Mouse (Mus musculus) forebrain, embryonic 16.5 days (tissue): Measurements from ENCODE around the gene Ppp1r9a. TPM values are rescaled to one million over a fixed set of nuclear protein-coding genes. Genes with fewer than 3 reads are reported as not detected.
"Not testable (repeated sequence)": the region's sequence is repeated elsewhere in the genome, so short reads cannot be mapped to it uniquely, and the experiment has no call there.

Source experiments
- ATAC-seq: fragments of 200-750 bp; cut with Nextera tagmentation; 2 replicates; pipeline ENCODE4 v1.8.0; 2017; ENCODE audit warnings: mild to moderate bottlenecking, moderate library complexity
- H3K27ac ChIP-seq: fragments of 300-500 bp; sonication (generic); 2 replicates; pipeline ENCODE4 v1.5.1; 2014; ENCODE audit warnings: low read length, control low read depth
- H3K27me3 ChIP-seq: fragments of 300-500 bp; sonication (generic); replicated peaks from 2 replicates; pipeline ENCODE4 v1.6.1; 2014; ENCODE audit warnings: low read length; ENCODE audit not compliant: control insufficient read depth, insufficient read depth
- H3K36me3 ChIP-seq: fragments of 300-500 bp; sonication (generic); 2 replicates; pipeline ENCODE4 v1.6.1; 2014; ENCODE audit not compliant: control insufficient read depth, insufficient read depth
- H3K4me1 ChIP-seq: fragments of 300-500 bp; sonication (generic); replicated peaks from 2 replicates; pipeline ENCODE4 v1.6.1; 2014; ENCODE audit warnings: low read length; ENCODE audit not compliant: control insufficient read depth, insufficient read depth
- H3K4me2 ChIP-seq: fragments of 300-500 bp; sonication (generic); 2 replicates; pipeline ENCODE4 v1.6.1; 2014; ENCODE audit warnings: mild to moderate bottlenecking, low read length, control low read depth
- H3K4me3 ChIP-seq: fragments of 300-500 bp; sonication (generic); replicated peaks from 2 replicates; pipeline ENCODE4 v1.5.1; 2014; ENCODE audit warnings: mild to moderate bottlenecking, low read length, control low read depth
- H3K9ac ChIP-seq: fragments of 300-500 bp; sonication (generic); replicated peaks from 2 replicates; pipeline ENCODE4 v1.6.1; 2014; ENCODE audit warnings: low read depth, low read length, control low read depth
- H3K9me3 ChIP-seq: fragments of 300-500 bp; sonication (generic); 2 replicates; pipeline ENCODE4 v1.6.1; 2016; ENCODE audit warnings: low read length; ENCODE audit not compliant: control insufficient read depth
- WGBS: fragments of 180-500 bp; shearing (Covaris S2); extraction: QIAGEN DNeasy Blood & Tissue Kit; methylation state at CpG from one replicate; pipeline ENCODE4 v1.1.7; 2014; 5-methylcytosine and 5-hydroxymethylcytosine counted together
- polyA plus RNA-seq: library from polyadenylated mRNA; unstranded; fragments of >200 nt; fragmentation: Nextera tagmentation; extraction: Ambion mirVana; gene quantifications from 2 replicates; pipeline ENCODE4 v1.2.1, GENCODE M21; 2015

Ppp1r9a gene
- polyA plus RNA-seq, 1 experiment from 2014 or later = 41.7 TPM

- peak; percentile 56 for ATAC-seq
- 3% methylated on average over 9 of the region's 9 CpGs for WGBS
- H3K4me2 ChIP-seq = peak overlapping the region; percentile 80
- peak overlapping the region; percentile 70 for H3K4me3 ChIP-seq
- H3K36me3 ChIP-seq = 0 out of 2 replicates have a peak, but pooled peaks cover 2% of the 10 kb centered on the region
- no peaks in the 10 kb centered on the region for H3K9me3 ChIP-seq
- H3K27ac ChIP-seq = peak overlapping the region; percentile 89
- H3K4me1 ChIP-seq = peaks cover 34% of the 10 kb centered on the region
- no peaks in the 10 kb centered on the region for H3K27me3 ChIP-seq
- peak overlapping the region; percentile 83 for H3K9ac ChIP-seq
These were observed 1.3 kb downstream of the Ppp1r9a start for GRCm38 (mm10) chr6:4904055-4904450.

- ATAC-seq = no peak
- Histone ChIP-seq H3K27me3 (no peaks in the 10 kb centered on the region), H3K4me1 (peaks cover 25% of the 10 kb centered on the region), H3K27ac (no peak overlapping the region), H3K9ac (no peak overlapping the region), H3K36me3 (0 out of 2 replicates have a peak, but pooled peaks cover 2% of the 10 kb centered on the region), H3K9me3 (no peaks in the 10 kb centered on the region), H3K4me2 (no peak overlapping the region), H3K4me3 (no peak overlapping the region)
- 40% methylated on average over 10 of the region's 10 CpGs for WGBS
These were observed 7.4 kb downstream of the Ppp1r9a start for GRCm38 (mm10) chr6:4910042-4910634.

DNA sequence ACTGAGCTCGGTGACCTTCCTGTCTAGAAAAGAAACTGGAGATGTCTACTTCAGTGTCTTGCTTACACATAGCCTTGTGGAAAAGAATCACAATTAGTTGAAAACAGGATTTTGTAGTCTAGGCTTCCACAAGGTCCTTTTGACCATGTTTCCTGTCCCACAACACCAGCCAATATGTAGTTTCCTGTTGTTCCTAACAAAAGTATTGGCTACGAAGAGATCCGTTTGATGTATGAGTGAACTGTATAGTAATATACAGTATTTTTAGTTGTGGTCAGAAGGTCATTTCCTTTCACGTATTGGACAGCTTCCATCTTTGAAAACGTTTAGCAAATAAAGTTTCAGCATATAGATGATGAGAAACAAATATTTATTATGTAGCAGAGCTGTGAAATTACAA lies 15.8 kb downstream of the Ppp1r9a start:
- Histone ChIP-seq H3K4me1 (no peaks in the 10 kb centered on the region; the same call in 1 of the 2 replicates), H3K27me3 (no peaks in the 10 kb centered on the region), H3K4me3 (no peak overlapping the region), H3K27ac (no peak overlapping the region), H3K4me2 (no peak overlapping the region), H3K9me3 (no peaks in the 10 kb centered on the region; the same call in 1 of the 2 replicates), H3K9ac (no peak overlapping the region), H3K36me3 (peaks cover 7% of the 10 kb centered on the region)
- WGBS = 92% methylated on average over 5 of the region's 5 CpGs
- no peak for ATAC-seq

DNA sequence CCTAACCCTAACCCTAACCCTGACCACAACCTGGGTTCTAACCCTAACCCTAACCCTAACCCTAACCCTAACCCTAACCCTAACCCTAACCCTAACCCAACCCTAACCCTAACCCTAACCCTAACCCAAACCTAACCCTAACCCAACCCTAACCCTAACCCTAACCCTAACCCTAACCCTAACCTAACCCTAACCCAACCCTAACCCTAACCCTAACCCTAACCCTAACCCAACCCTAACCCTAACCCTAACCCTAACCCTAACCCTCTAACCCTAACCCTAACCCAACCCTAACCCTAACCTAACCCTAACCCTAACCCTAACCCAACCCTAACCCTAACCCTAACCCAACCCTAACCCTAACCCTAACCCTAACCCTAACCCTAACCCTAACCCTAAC lies 21.1 kb downstream of the Ppp1r9a start:
- H3K9ac ChIP-seq, H3K27ac ChIP-seq, H3K36me3 ChIP-seq, H3K4me3 ChIP-seq, H3K4me2 ChIP-seq, H3K9me3 ChIP-seq, H3K4me1 ChIP-seq, H3K27me3 ChIP-seq, ATAC-seq: not testable (repeated sequence)

- H3K9ac ChIP-seq = no peak overlapping the region
These were observed 23.4 kb downstream of the Ppp1r9a start for GRCm38 (mm10) chr6:4925966-4926687.

DNA sequence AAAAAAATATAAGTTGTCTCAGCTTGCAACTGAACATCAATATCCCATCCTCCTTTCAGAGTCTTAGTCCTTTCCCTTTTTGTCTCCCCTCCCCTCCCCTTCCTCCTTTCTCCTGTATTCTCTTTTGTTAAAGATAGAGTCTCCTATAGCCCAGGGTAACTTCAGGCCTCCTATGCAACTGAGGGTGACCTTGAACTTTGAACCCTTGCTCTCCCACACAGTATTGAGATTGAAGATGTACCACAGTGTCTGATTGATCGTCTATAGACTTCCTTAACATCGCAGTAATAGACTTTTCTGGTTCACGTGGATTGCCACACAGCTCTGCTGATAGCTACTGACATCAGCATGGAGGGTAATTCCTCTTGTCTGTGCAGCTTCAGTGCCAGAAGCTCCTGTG lies 27.6 kb downstream of the Ppp1r9a start:
- H3K9me3 ChIP-seq = no peaks in the 10 kb centered on the region
- H3K27me3 ChIP-seq = no peaks in the 10 kb centered on the region
- no peak overlapping the region for H3K9ac ChIP-seq
- H3K36me3 ChIP-seq = no peaks in the 10 kb centered on the region
- H3K4me3 ChIP-seq = no peak overlapping the region
- WGBS = 91% methylated on average over 3 of the region's 3 CpGs
- H3K27ac ChIP-seq = no peak overlapping the region
- no peaks in the 10 kb centered on the region for H3K4me1 ChIP-seq
- no peak for ATAC-seq
- no peak overlapping the region for H3K4me2 ChIP-seq

More at GRCm38 (mm10) chr6:4925966-4926687, 23.4 kb downstream of the Ppp1r9a start:
- ATAC-seq = no peak
- H3K4me2 ChIP-seq = no peak overlapping the region
- no peak overlapping the region for H3K27ac ChIP-seq
- 71% methylated on average over 14 of the region's 14 CpGs for WGBS
- H3K4me3 ChIP-seq = no peak overlapping the region
- no peaks in the 10 kb centered on the region for H3K36me3 ChIP-seq
- no peaks in the 10 kb centered on the region for H3K9me3 ChIP-seq
- H3K4me1 ChIP-seq = no peaks in the 10 kb centered on the region
- H3K27me3 ChIP-seq = no peaks in the 10 kb centered on the region

GRCm38 (mm10) chr6:4938901-4939300 lies 36.2 kb downstream of the Ppp1r9a start:
- no peak overlapping the region for H3K27ac ChIP-seq
- no peak overlapping the region for H3K9ac ChIP-seq
- no peaks in the 10 kb centered on the region for H3K27me3 ChIP-seq
- no peak for ATAC-seq
- H3K4me3 ChIP-seq = no peak overlapping the region
- no peaks in the 10 kb centered on the region for H3K9me3 ChIP-seq
- H3K4me1 ChIP-seq = 0 out of 2 replicates have a peak, but pooled peaks cover 8% of the 10 kb centered on the region
- no peak overlapping the region for H3K4me2 ChIP-seq
- no peaks in the 10 kb centered on the region for H3K36me3 ChIP-seq
- 19% methylated on average over 3 of the region's 3 CpGs for WGBS

- Histone ChIP-seq H3K27me3 (no peaks in the 10 kb centered on the region), H3K9me3 (no peaks in the 10 kb centered on the region), H3K36me3 (no peaks in the 10 kb centered on the region), H3K4me1 (0 out of 2 replicates have a peak, but pooled peaks cover 8% of the 10 kb centered on the region), H3K9ac (no peak overlapping the region), H3K27ac (no peak overlapping the region), H3K4me2 (no peak overlapping the region), H3K4me3 (no peak overlapping the region)
- 0 out of 2 replicates have a peak, but pooled peaks have one; percentile 24 for ATAC-seq
- 58% methylated on average over 6 of the region's 6 CpGs for WGBS
These were observed 37.4 kb downstream of the Ppp1r9a start for GRCm38 (mm10) chr6:4940086-4940485.

DNA sequence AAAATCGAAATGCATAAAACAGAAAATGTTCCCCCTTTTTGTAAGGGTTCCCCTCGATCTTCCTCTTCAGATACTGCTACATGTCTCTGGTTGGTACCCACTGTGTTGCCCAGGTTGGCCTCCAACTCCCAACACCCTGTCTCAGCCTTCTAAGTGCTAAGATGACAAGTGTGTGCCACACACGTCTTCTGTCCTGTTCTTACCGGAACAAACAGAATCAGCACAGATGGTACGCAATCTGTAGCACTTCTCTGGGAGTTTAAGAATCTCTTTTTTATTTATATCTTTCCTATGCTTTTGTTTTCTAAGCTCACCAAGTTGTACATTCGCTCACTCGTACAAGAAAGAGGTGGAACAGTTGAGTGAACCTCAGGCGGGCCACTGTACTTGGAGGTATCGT lies 37.9 kb downstream of the Ppp1r9a start:
- Histone ChIP-seq H3K27me3 (no peaks in the 10 kb centered on the region), H3K27ac (no peak overlapping the region), H3K4me2 (no peak overlapping the region), H3K9me3 (no peaks in the 10 kb centered on the region), H3K36me3 (no peaks in the 10 kb centered on the region), H3K4me3 (no peak overlapping the region), H3K9ac (no peak overlapping the region), H3K4me1 (0 out of 2 replicates have a peak, but pooled peaks cover 8% of the 10 kb centered on the region)
- peak; percentile 80 for ATAC-seq
- WGBS = 77% methylated on average over 9 of the region's 9 CpGs
